Mouse (Mus musculus) spleen, embryonic (tissue): ENCODE results near the gene Wwc1.
"Not testable (repeated sequence)": the region's sequence is repeated elsewhere in the genome, so short reads cannot be mapped to it uniquely, and the experiment has no call there.

Experiments
- CTCF ChIA-PET: fragments of 350-600 bp; sonication (Branson Sonifier 250); formaldehyde crosslinking; loops from one replicate; lab custom pipeline; 2022; lab: Charles Lee

Gene Wwc1

GRCm38 (mm10) chr11:35837156-35838126 is 142.9 kb downstream of the Wwc1 start:
- CTCF ChIA-PET: no interaction called here

GRCm38 (mm10) chr11:35834022-35834760 is 146.1 kb downstream of the Wwc1 start, which contains the start of gene Rars:
Gene Rars (minus strand): TSS chr11:35834506.
- CTCF ChIA-PET: no interaction called here

- CTCF ChIA-PET: no interaction called here
Observed at GRCm38 (mm10) chr11:35833270-35833669, 147.1 kb downstream of the Wwc1 start.

- CTCF ChIA-PET: no interaction called here
Observed at GRCm38 (mm10) chr11:35832139-35832538, 148.2 kb downstream of the Wwc1 start.

- CTCF ChIA-PET: no interaction called here
Observed at GRCm38 (mm10) chr11:35827714-35828113, 152.6 kb downstream of the Wwc1 start.

- CTCF ChIA-PET: no interaction called here
Observed at GRCm38 (mm10) chr11:35816316-35816715, 164.0 kb downstream of the Wwc1 start.

GRCm38 (mm10) chr11:35811458-35811857 is 168.9 kb downstream of the Wwc1 start:
- CTCF ChIA-PET: no interaction called here

GRCm38 (mm10) chr11:35801332-35801731 is 179.0 kb downstream of the Wwc1 start:
- CTCF ChIA-PET: no interaction called here

- CTCF ChIA-PET: no interaction called here
Observed at GRCm38 (mm10) chr11:35798874-35799273, 181.5 kb downstream of the Wwc1 start, which contains the start of gene Fbll1. Gene Fbll1 (minus strand): TSS chr11:35798884.

- CTCF ChIA-PET: no interaction called here
Observed at GRCm38 (mm10) chr11:35798495-35798820, 181.9 kb downstream of the Wwc1 start.

- CTCF ChIA-PET: no interaction called here
Observed at GRCm38 (mm10) chr11:35797751-35798494, 182.4 kb downstream of the Wwc1 start.

GRCm38 (mm10) chr11:35792800-35793199 is 187.5 kb downstream of the Wwc1 start:
- CTCF ChIA-PET: not testable (repeated sequence)

GRCm38 (mm10) chr11:35788443-35788842 is 191.9 kb downstream of the Wwc1 start:
- CTCF ChIA-PET: no interaction called here
